22 mouse cellular contexts compared by ENCODE assay signal in the genomic region with DNA sequence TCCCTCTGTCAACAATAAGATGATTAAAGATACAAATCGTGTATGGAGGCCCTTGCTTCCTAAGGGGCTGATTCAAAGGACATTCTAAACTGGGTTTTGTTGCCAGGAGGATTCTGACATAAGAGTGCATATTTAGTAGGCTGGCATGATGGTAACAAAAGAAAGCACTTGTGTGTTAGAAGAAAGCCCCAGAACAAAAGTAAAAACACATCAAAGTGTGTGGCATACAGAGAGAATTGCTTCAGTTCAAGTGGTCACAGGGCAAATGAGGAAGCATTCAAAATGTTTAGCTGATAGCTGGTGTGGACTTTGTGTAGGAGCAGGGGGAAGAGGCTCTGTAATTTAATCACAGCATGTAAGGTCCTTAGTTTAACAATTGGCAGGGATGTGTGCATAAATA.
DNase-seq lines count a peak whose midpoint lies in the region; ATAC-seq lines count a peak whose summit lies in the region.
"Had no signal": no experiment of that assay in that cellular context is flagged by ENCODE, and none has a peak within 500 bp of the region (broad histone marks: within the 10 kb centered on the region; RNA-seq: fewer than 3 reads in every experiment).

No protein-coding gene starts in this region.

- H3K27me3 ChIP-seq in hindbrain, embryonic 11.5 days (ENCODE audit: control insufficient read depth, insufficient read depth, low read length): no peaks in the 10 kb centered on the region
- H3K27me3 ChIP-seq in hindbrain, embryonic 14.5 days (ENCODE audit: control insufficient read depth, insufficient read depth, low read length): no peaks in the 10 kb centered on the region
- no peaks in the 10 kb centered on the region for H3K27me3 ChIP-seq in forebrain, embryonic 15.5 days
- H3K27me3 ChIP-seq in midbrain, embryonic 10.5 days (ENCODE audit: low read depth, poor library complexity, severe bottlenecking): no peaks in the 10 kb centered on the region
- H3K27me3 ChIP-seq in midbrain, embryonic 16.5 days (ENCODE audit: control insufficient read depth, insufficient read depth, low read depth, low read length): no peaks in the 10 kb centered on the region
- H3K27me3 ChIP-seq: CH12.LX; embryonic facial prominence, embryonic 15.5 days; heart, embryonic 13.5 days; limb, embryonic 12.5 days; liver, embryonic 12.5 days; neural tube, embryonic 15.5 days had no signal

- no peak overlapping the region for H3K27ac ChIP-seq in hindbrain, embryonic 11.5 days (ENCODE audit: low read depth, low read length)
- H3K27ac ChIP-seq in hindbrain, embryonic 14.5 days: no peak overlapping the region
- no peak overlapping the region for H3K27ac ChIP-seq in forebrain, embryonic 15.5 days (replicated peaks)
- H3K27ac ChIP-seq in midbrain, embryonic 10.5 days (replicated peaks): peak overlapping the region; percentile 76
- H3K27ac ChIP-seq in midbrain, embryonic 16.5 days (ENCODE audit: low read length): no peak overlapping the region
- H3K27ac ChIP-seq: embryonic facial prominence, embryonic 15.5 days; heart, adult 2 months; heart, embryonic 13.5 days; limb, embryonic 12.5 days; liver, embryonic 12.5 days; neural tube, embryonic 15.5 days had no signal

- H3K36me3 ChIP-seq in hindbrain, embryonic 11.5 days (ENCODE audit: control insufficient read depth, insufficient read depth, low read length): no peaks in the 10 kb centered on the region
- H3K36me3 ChIP-seq in hindbrain, embryonic 14.5 days (replicated peaks; ENCODE audit: control insufficient read depth, insufficient read depth): no peaks in the 10 kb centered on the region
- H3K36me3 ChIP-seq in forebrain, embryonic 15.5 days: no peaks in the 10 kb centered on the region
- H3K36me3 ChIP-seq in midbrain, embryonic 10.5 days: no peaks in the 10 kb centered on the region
- no peaks in the 10 kb centered on the region for H3K36me3 ChIP-seq in midbrain, embryonic 16.5 days (ENCODE audit: control insufficient read depth, insufficient read depth, low read length)
- H3K36me3 ChIP-seq: embryonic facial prominence, embryonic 15.5 days; G1E; heart, embryonic 13.5 days; limb, embryonic 12.5 days; liver, embryonic 12.5 days; neural tube, embryonic 15.5 days had no signal

- ATAC-seq in hindbrain, embryonic 11.5 days (ENCODE audit: low FRiP score): peak; percentile 56; the same call in 1 of the 2 replicates
- no peak for ATAC-seq in hindbrain, embryonic 14.5 days (ENCODE audit: low FRiP score)
- ATAC-seq in forebrain, embryonic 15.5 days (replicated peaks): peak; percentile 41; the same call in 1 of the 2 replicates
- ATAC-seq in midbrain, embryonic 16.5 days: peak; percentile 60; the same call in 1 of the 2 replicates
- ATAC-seq: intestine, postnatal 0 days; liver, embryonic 12.5 days had no signal

- H3K9ac ChIP-seq in hindbrain, embryonic 11.5 days (ENCODE audit: low read depth, low read length): no peak overlapping the region
- H3K9ac ChIP-seq in hindbrain, embryonic 14.5 days: no peak overlapping the region
- no peak overlapping the region for H3K9ac ChIP-seq in forebrain, embryonic 15.5 days (replicated peaks)
- H3K9ac ChIP-seq in midbrain, embryonic 16.5 days (ENCODE audit: low read depth, low read length): no peak overlapping the region
- H3K9ac ChIP-seq: embryonic facial prominence, embryonic 15.5 days; heart, embryonic 13.5 days; limb, embryonic 12.5 days; liver, embryonic 12.5 days; neural tube, embryonic 15.5 days had no signal

- H3K4me3 ChIP-seq in hindbrain, embryonic 11.5 days (ENCODE audit: low read depth, low read length): no peak overlapping the region
- no peak overlapping the region for H3K4me3 ChIP-seq in hindbrain, embryonic 14.5 days (replicated peaks; ENCODE audit: low read length)
- no peak overlapping the region for H3K4me3 ChIP-seq in forebrain, embryonic 15.5 days
- no peak overlapping the region for H3K4me3 ChIP-seq in midbrain, embryonic 10.5 days
- no peak overlapping the region for H3K4me3 ChIP-seq in midbrain, embryonic 16.5 days (ENCODE audit: low read depth, low read length)
- H3K4me3 ChIP-seq: embryonic facial prominence, embryonic 15.5 days; heart, adult 2 months; heart, embryonic 13.5 days; limb, embryonic 12.5 days; liver, embryonic 12.5 days; neural tube, embryonic 15.5 days had no signal

- DNase-seq in hindbrain, embryonic 11.5 days (ENCODE audit: low spot score): no peak
- DNase-seq in hindbrain, embryonic 14.5 days (ENCODE audit: low spot score): no peak
- peak; percentile 14 for DNase-seq in midbrain, embryonic 10.5 days (ENCODE audit: low spot score)
- no peak for DNase-seq in adrenal gland, postnatal 25 days
- no peak for DNase-seq in gastrocnemius, postnatal 10 days
- no peak for DNase-seq in spleen, postnatal 14 days (ENCODE audit: low spot score in 2 of 2)
- DNase-seq: cerebellum, adult 11 months; kidney, postnatal 25 days; layer of hippocampus, postnatal 36 days; lung, adult 18-20 months; lung, postnatal 10 days had no signal

- H3K4me2 ChIP-seq in hindbrain, embryonic 11.5 days (replicated peaks; ENCODE audit: low read depth, low read length): no peak overlapping the region
- no peak overlapping the region for H3K4me2 ChIP-seq in hindbrain, embryonic 14.5 days (replicated peaks)
- H3K4me2 ChIP-seq in forebrain, embryonic 15.5 days (replicated peaks): no peak overlapping the region
- no peak overlapping the region for H3K4me2 ChIP-seq in midbrain, embryonic 16.5 days (ENCODE audit: low read length)
- H3K4me2 ChIP-seq: embryonic facial prominence, embryonic 15.5 days; heart, embryonic 13.5 days; limb, embryonic 12.5 days; liver, embryonic 12.5 days; neural tube, embryonic 15.5 days had no signal

- 13% methylated on average over 1 of the region's 1 CpGs for WGBS in hindbrain, embryonic 11.5 days
- 6% methylated on average over 1 of the region's 1 CpGs for WGBS in hindbrain, embryonic 14.5 days
- 2% methylated on average over 1 of the region's 1 CpGs for WGBS in forebrain, embryonic 15.5 days
- WGBS in midbrain, embryonic 10.5 days: 19% methylated on average over 1 of the region's 1 CpGs
- WGBS in midbrain, embryonic 16.5 days: 0% methylated on average over 1 of the region's 1 CpGs

- no peaks in the 10 kb centered on the region for H3K4me1 ChIP-seq in hindbrain, embryonic 11.5 days (replicated peaks; ENCODE audit: control insufficient read depth, insufficient read depth, low read length)
- H3K4me1 ChIP-seq in hindbrain, embryonic 14.5 days (replicated peaks; ENCODE audit: control insufficient read depth, insufficient read depth, low read length): no peaks in the 10 kb centered on the region
- peaks cover 3% of the 10 kb centered on the region; the same call in 1 of the 2 replicates for H3K4me1 ChIP-seq in forebrain, embryonic 15.5 days
- H3K4me1 ChIP-seq in midbrain, embryonic 10.5 days: peaks cover 21% of the 10 kb centered on the region
- peaks cover 8% of the 10 kb centered on the region; the same call in 1 of the 2 replicates for H3K4me1 ChIP-seq in midbrain, embryonic 16.5 days (ENCODE audit: control insufficient read depth, insufficient read depth, low read length)
- H3K4me1 ChIP-seq: embryonic facial prominence, embryonic 15.5 days; heart, embryonic 13.5 days; limb, embryonic 12.5 days; liver, embryonic 12.5 days; neural tube, embryonic 15.5 days had no signal

- no peaks in the 10 kb centered on the region for H3K9me3 ChIP-seq in hindbrain, embryonic 11.5 days (ENCODE audit: control insufficient read depth, low read length)
- no peaks in the 10 kb centered on the region for H3K9me3 ChIP-seq in hindbrain, embryonic 14.5 days (ENCODE audit: control insufficient read depth, low read length)
- H3K9me3 ChIP-seq in forebrain, embryonic 15.5 days: no peaks in the 10 kb centered on the region
- no peaks in the 10 kb centered on the region for H3K9me3 ChIP-seq in midbrain, embryonic 10.5 days (replicated peaks)
- no peaks in the 10 kb centered on the region for H3K9me3 ChIP-seq in midbrain, embryonic 16.5 days (replicated peaks; ENCODE audit: control insufficient read depth, low read length, poor library complexity, severe bottlenecking)
- H3K9me3 ChIP-seq: embryonic facial prominence, embryonic 15.5 days; G1E; heart, embryonic 13.5 days; limb, embryonic 12.5 days; liver, embryonic 12.5 days; neural tube, embryonic 15.5 days had no signal
